Comparison of ENCODE assay signal across 21 mouse cellular contexts in genomic region chr4:48660144-48660543, GRCm38 (mm10). TPM values are rescaled to one million over a fixed set of nuclear protein-coding genes. Genes with fewer than 3 reads are reported as not detected.
"Had no signal": no experiment of that assay in that cellular context is flagged by ENCODE, and none has a peak within 500 bp of the region (broad histone marks: within the 10 kb centered on the region; RNA-seq: fewer than 3 reads in every experiment).

No protein-coding gene starts in this region.

- DNase-seq: kidney, adult 8-10 months; kidney, postnatal 10 days; kidney, postnatal 36 days; liver; lung, adult 18-20 months; lung, postnatal 36 days; midbrain, embryonic 14.5 days; retina, postnatal 1 day; right cerebral cortex, postnatal 25 days; spleen, adult 18-20 months; thymus, postnatal 25 days had no signal

- H3K4me1 ChIP-seq: kidney, embryonic 15.5 days; limb, embryonic 10.5 days; limb, embryonic 13.5 days; liver, embryonic 12.5 days; liver, embryonic 15.5 days; lung, embryonic 15.5 days; neural tube, embryonic 12.5 days; neural tube, embryonic 15.5 days; stomach, embryonic 15.5 days had no signal

- H3K27ac ChIP-seq: kidney, embryonic 15.5 days; limb, embryonic 10.5 days; limb, embryonic 13.5 days; liver, embryonic 12.5 days; liver, embryonic 15.5 days; lung, embryonic 15.5 days; neural tube, embryonic 12.5 days; neural tube, embryonic 15.5 days; stomach, embryonic 15.5 days had no signal

- ATAC-seq: liver, embryonic 12.5 days had no signal

- H3K4me3 ChIP-seq: kidney, embryonic 15.5 days; limb, embryonic 10.5 days; limb, embryonic 13.5 days; liver, embryonic 12.5 days; liver, embryonic 15.5 days; lung, embryonic 15.5 days; neural tube, embryonic 12.5 days; neural tube, embryonic 15.5 days; stomach, embryonic 15.5 days had no signal

RNA-seq across cellular contexts. Expression of gene Cavin4, which starts 3.2 kb away (rescaled TPM):
- total RNA-seq: megakaryocyte-erythroid progenitor cell, adult 5-6 weeks had no signal
